Mouse (Mus musculus): ENCODE results near the gene Slc25a42. TPM values are rescaled to one million over a fixed set of nuclear protein-coding genes. Genes with fewer than 3 reads are reported as not detected.

Slc25a42 gene
- polyA plus RNA-seq, 1 experiment = 2.9 TPM

DNA sequence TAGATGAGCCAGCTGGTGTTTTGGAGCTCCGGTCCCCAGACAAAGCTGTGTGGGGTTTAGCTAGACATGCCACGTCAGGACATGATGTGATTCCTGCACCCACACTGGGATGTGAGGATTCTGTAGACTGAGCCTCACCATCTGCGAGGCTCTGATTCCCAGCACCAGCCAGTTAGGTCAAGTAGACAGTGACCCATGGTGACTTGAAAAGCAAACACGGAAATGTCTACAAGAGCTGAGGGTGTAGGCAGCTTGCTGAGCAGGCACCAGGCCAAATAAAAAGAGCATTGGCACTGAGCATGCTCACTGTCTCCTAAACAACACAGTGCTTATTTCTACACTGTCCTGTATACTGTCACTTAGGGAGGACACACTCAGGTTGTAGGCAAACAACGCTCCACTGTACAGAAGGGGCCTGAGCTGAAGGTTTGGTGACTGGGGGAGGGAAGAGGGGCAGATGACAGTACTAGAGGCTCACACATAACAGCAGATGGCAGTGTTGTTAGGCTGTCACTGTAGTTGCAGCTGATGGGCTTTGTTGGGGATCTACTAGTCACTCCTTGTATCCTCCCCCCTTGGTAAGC is 11.9 kb downstream of the Slc25a42 start:
- Histone ChIP-seq H3K4me3 (ENCODE audit: insufficient read depth, low read length) (no peak overlapping the region), H3K4me1 (ENCODE audit: control insufficient read depth, insufficient read depth, low read length) (no peaks in the 10 kb centered on the region), H3K27ac (ENCODE audit: insufficient read depth, low read depth, low read length) (no peak overlapping the region)
- TF ChIP-seq POLR2A (IDR thresholded peaks at IDR 0.05; ENCODE audit: borderline replicate concordance, low read depth, low read length) (no peak), CTCF (IDR thresholded peaks at IDR 0.05; ENCODE audit: low read depth, low read length) (no peak)

DNA sequence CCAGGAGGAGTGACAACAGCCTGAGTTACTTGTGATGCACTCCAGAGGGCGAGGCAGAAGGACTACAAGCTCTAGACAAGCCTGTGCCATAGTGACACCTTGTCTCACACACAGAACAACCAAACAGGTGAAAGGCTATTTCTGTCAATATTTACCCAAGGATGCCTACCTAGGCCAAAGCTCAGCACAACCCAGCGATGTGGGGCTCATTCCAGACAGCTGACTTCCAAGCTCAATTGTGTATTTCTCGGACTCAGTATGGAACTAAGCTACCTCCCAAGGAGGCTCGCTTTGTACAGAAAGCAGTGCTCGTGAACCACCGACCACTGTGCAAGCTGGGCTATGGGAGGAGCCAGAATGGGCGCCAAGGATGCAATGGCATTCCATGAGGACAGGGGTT is 14.5 kb downstream of the Slc25a42 start:
- Histone ChIP-seq H3K4me1 (ENCODE audit: control insufficient read depth, insufficient read depth, low read length) (no peaks in the 10 kb centered on the region), H3K4me3 (ENCODE audit: insufficient read depth, low read length) (no peak overlapping the region), H3K27ac (ENCODE audit: insufficient read depth, low read depth, low read length) (no peak overlapping the region)
- TF ChIP-seq CTCF (IDR thresholded peaks at IDR 0.05; ENCODE audit: low read depth, low read length) (no peak), POLR2A (IDR thresholded peaks at IDR 0.05; ENCODE audit: borderline replicate concordance, low read depth, low read length) (no peak)

DNA sequence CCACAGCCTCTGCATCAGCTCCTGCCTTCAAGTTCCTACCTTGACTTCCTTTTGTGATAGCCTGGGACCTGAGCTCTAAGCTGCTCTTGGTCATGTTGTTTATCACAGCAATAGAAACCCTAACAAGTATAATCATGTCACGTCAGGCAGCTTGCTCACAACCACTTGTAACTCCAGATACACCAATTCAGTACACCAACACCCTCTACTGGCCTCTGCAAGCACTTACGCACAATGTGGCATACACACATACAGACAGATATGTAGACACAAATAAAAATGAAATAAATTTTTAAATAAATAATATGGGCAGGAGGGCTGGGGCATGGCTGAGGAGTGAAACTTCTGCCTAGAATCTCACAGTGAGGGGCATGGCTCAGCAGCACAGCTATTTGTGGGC is 16.3 kb downstream of the Slc25a42 start:
- no peak overlapping the region for H3K27ac ChIP-seq (ENCODE audit: insufficient read depth, low read depth, low read length)
- TF ChIP-seq CTCF (IDR thresholded peaks at IDR 0.05; ENCODE audit: low read depth, low read length) (no peak), POLR2A (IDR thresholded peaks at IDR 0.05; ENCODE audit: borderline replicate concordance, low read depth, low read length) (no peak)
- H3K4me1 ChIP-seq (ENCODE audit: control insufficient read depth, insufficient read depth, low read length) = no peaks in the 10 kb centered on the region
- no peak overlapping the region for H3K4me3 ChIP-seq (ENCODE audit: insufficient read depth, low read length)

DNA sequence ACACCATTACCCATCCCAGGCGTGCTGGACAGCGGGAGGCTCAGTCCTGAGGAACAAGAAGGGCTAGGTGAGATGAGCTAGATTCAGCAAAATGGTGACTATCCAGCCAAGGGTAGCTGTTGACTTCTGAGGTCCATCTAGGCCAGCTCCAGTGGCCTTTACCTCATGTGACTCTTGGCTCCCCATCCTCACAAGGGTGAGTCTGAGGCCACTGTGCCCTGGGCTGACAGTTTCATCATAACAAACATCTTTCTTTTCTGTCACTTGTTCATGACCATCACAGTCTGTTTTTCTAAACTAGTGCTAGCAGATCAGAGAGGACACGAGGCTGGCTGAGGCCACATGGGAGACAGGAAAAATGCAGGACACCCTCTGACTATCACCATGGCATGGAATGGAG is 17.9 kb downstream of the Slc25a42 start:
- TF ChIP-seq CTCF (IDR thresholded peaks at IDR 0.05; ENCODE audit: low read depth, low read length) = no peak
- no peak for TF ChIP-seq POLR2A (IDR thresholded peaks at IDR 0.05; ENCODE audit: borderline replicate concordance, low read depth, low read length)
- Histone ChIP-seq H3K27ac (ENCODE audit: insufficient read depth, low read depth, low read length) (no peak overlapping the region), H3K4me1 (ENCODE audit: control insufficient read depth, insufficient read depth, low read length) (no peaks in the 10 kb centered on the region), H3K4me3 (ENCODE audit: insufficient read depth, low read length) (no peak overlapping the region)

DNA sequence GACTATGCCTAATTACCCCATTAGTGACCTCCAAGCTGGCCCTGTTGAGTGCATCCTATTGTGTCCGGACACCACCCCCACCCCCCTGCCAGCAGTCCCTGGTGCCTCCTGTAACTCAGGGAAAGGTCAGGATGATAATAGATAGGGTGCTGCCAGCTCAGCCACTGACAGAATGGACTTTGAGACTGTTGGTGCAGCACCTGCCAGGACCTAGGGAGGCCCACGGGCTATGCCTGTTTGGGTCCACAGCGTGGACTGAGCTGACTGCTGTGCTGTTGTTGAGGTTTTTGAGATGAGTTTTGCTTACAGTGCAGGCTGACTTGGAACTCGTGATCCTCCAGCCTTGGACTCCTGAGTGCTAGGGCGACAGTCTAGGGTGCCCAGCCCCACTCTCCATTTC is 18.9 kb downstream of the Slc25a42 start:
- H3K27ac ChIP-seq (ENCODE audit: insufficient read depth, low read depth, low read length) = no peak overlapping the region
- no peak overlapping the region for H3K4me3 ChIP-seq (ENCODE audit: insufficient read depth, low read length)
- H3K4me1 ChIP-seq (ENCODE audit: control insufficient read depth, insufficient read depth, low read length) = no peaks in the 10 kb centered on the region
- TF ChIP-seq POLR2A (IDR thresholded peaks at IDR 0.05; ENCODE audit: borderline replicate concordance, low read depth, low read length) (no peak), CTCF (IDR thresholded peaks at IDR 0.05; ENCODE audit: low read depth, low read length) (no peak)

DNA sequence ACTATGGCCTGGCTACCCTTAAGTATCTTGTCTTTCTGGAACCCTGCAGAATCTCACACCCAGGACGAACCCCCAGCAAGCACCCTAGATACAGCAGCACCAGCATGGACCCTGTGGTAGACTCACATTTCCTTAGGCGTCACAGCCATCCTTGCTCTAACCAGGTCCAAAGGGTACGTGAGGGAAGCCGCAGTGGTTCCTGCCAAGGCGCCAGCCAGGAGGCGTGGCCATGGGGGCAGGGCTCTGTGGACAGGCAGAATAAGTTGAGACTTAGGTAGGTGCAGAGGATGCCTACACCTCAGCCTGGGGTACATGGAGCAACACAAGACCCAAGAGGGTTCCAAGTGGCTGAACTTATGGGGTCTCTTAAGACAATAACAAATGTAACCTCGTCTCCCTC is 23.4 kb downstream of the Slc25a42 start:
- Histone ChIP-seq H3K4me3 (ENCODE audit: insufficient read depth, low read length) (no peak overlapping the region), H3K4me1 (ENCODE audit: control insufficient read depth, insufficient read depth, low read length) (no peaks in the 10 kb centered on the region), H3K27ac (ENCODE audit: insufficient read depth, low read depth, low read length) (no peak overlapping the region)
- TF ChIP-seq POLR2A (IDR thresholded peaks at IDR 0.05; ENCODE audit: borderline replicate concordance, low read depth, low read length) (no peak), CTCF (IDR thresholded peaks at IDR 0.05; ENCODE audit: low read depth, low read length) (no peak)

DNA sequence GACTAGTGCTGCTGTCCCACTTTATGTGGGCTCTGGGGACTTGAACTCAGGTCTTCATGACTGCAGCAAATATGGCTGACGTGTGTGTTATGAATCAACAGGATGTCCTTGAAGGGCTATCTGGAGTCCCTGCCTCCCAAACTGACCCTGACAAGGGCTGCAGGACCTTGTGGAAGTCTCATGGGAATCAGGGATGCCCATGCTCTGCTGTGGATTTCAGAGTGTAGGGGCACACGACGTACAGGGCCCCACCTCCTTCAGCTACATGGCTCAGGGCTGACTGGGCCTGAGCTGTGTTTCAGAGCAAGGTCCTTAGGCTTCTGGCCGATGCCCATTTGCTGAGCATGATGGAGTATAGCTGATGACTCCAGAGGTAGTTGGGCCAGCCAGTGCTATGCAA is 28.9 kb downstream of the Slc25a42 start:
- Histone ChIP-seq H3K27ac (ENCODE audit: insufficient read depth, low read depth, low read length) (no peak overlapping the region), H3K4me3 (ENCODE audit: insufficient read depth, low read length) (no peak overlapping the region), H3K4me1 (ENCODE audit: control insufficient read depth, insufficient read depth, low read length) (no peaks in the 10 kb centered on the region)
- TF ChIP-seq POLR2A (IDR thresholded peaks at IDR 0.05; ENCODE audit: borderline replicate concordance, low read depth, low read length) = no peak
- no peak for TF ChIP-seq CTCF (IDR thresholded peaks at IDR 0.05; ENCODE audit: low read depth, low read length)

DNA sequence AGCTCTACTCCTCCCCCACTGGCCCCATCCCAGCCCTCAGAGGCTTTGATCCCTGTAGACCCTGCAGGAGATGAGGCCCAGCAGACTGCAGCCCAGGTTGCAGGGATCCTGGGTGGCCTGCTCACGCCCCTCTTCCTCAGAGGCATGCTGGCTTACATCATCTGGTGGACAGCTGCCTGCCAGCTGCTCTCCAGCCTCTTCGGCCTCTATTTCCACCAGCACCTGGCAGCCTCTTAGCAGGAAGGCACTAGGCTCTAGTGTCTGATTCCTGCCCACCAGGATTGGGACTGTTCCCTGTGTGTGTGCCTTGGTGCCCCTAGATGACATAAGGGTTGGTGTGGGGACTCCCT is 30.2 kb downstream of the Slc25a42 start:
- no peak overlapping the region for H3K27ac ChIP-seq (ENCODE audit: insufficient read depth, low read depth, low read length)
- TF ChIP-seq CTCF (IDR thresholded peaks at IDR 0.05; ENCODE audit: low read depth, low read length) = no peak
- TF ChIP-seq POLR2A (IDR thresholded peaks at IDR 0.05; ENCODE audit: borderline replicate concordance, low read depth, low read length) = no peak

DNA sequence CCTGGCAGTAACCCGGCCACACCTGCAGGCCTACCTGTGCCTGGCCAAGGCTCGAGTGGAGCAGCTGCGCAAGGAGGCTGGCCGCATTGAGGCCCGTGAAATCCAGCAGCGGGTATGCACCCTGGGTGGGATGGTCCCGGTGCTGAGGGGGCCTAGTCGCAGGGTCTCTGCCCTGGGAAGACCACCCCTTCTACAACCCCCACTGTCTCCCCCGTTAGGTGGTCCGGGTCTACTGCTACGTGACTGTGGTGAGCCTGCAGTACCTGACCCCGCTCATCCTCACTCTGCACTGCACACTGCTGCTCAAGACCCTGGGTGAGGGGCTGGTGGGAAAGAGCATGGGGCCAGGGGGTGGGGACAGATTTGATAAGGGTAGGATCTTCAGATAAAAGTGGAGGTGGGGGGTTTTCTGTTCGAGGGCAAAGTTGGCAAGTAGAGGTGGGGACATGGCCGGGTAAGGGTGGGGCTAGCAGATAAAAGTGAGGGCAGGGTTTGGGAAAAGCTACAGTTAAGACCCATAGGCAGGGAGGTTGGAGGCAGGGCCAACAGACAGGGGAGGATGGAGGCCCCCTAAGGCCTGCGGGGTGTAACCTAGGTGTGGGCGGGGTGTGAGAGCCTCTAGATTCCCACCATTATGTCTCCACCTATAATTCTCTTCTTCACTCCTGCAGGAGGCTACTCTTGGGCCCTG is 30.7 kb downstream of the Slc25a42 start:
- H3K27ac ChIP-seq (ENCODE audit: insufficient read depth, low read depth, low read length) = no peak overlapping the region
- TF ChIP-seq POLR2A (IDR thresholded peaks at IDR 0.05; ENCODE audit: borderline replicate concordance, low read depth, low read length) = no peak
- TF ChIP-seq CTCF (IDR thresholded peaks at IDR 0.05; ENCODE audit: low read depth, low read length) = no peak
- H3K4me3 ChIP-seq (ENCODE audit: insufficient read depth, low read length) = no peak overlapping the region

More for the DNA sequence above, 30.2 kb downstream of the Slc25a42 start:
- Histone ChIP-seq H3K4me3 (ENCODE audit: insufficient read depth, low read length) (no peak overlapping the region), H3K4me1 (ENCODE audit: control insufficient read depth, insufficient read depth, low read length) (no peaks in the 10 kb centered on the region)

DNA sequence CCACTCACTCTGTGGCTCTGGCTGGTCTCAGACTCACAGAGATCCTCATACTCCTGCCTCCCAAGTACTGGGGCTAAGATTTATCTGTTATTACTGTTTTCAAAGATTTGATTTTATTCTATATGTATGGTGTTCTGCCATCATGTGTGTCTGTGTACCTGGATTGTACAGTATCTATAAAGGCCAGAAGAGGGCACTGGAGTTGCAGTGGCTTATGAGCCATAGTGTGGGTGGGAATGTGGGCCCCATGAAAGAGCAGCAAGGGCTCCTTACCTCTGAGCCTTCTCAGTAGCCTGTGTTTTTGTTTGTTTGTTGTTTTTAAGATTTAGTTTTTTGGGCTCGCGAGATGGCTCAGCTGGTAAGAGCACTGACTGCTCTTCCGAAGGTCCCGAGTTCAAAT is 33.0 kb downstream of the Slc25a42 start:
- H3K27ac ChIP-seq (ENCODE audit: insufficient read depth, low read depth, low read length) = no peak overlapping the region
- TF ChIP-seq POLR2A (IDR thresholded peaks at IDR 0.05; ENCODE audit: borderline replicate concordance, low read depth, low read length) = no peak
- TF ChIP-seq CTCF (IDR thresholded peaks at IDR 0.05; ENCODE audit: low read depth, low read length) = no peak
- H3K4me1 ChIP-seq (ENCODE audit: control insufficient read depth, insufficient read depth, low read length) = no peaks in the 10 kb centered on the region

More for the DNA sequence above, 30.7 kb downstream of the Slc25a42 start:
- no peaks in the 10 kb centered on the region for H3K4me1 ChIP-seq (ENCODE audit: control insufficient read depth, insufficient read depth, low read length)

More for the DNA sequence above, 33.0 kb downstream of the Slc25a42 start:
- no peak overlapping the region for H3K4me3 ChIP-seq (ENCODE audit: insufficient read depth, low read length)
